Mouse (Mus musculus) forebrain, embryonic 15.5 days (tissue): ENCODE data around the gene Ahnak2. TPM values are rescaled to one million over a fixed set of nuclear protein-coding genes. Genes with fewer than 3 reads are reported as not detected.
A peak's percentile ranks its signal among the peaks of the same experiment; 100 is the strongest.

Source experiments
- ATAC-seq: fragments of 200-750 bp; cut with Nextera tagmentation; replicated peaks from 2 replicates; pipeline ENCODE4 v1.8.0; 2017; ENCODE audit warnings: mild to moderate bottlenecking, moderate TSS enrichment, moderate library complexity
- H3K27ac ChIP-seq: fragments of 300-500 bp; sonication (generic); replicated peaks from 2 replicates; pipeline ENCODE4 v1.5.1; 2015; ENCODE audit warnings: mild to moderate bottlenecking, inconsistent platforms
- H3K27me3 ChIP-seq: fragments of 300-500 bp; sonication (generic); 2 replicates; pipeline ENCODE4 v1.6.1; 2015; ENCODE audit warnings: inconsistent platforms
- H3K36me3 ChIP-seq: fragments of 300-500 bp; sonication (generic); 2 replicates; pipeline ENCODE4 v1.6.1; 2015; ENCODE audit warnings: mild to moderate bottlenecking, inconsistent platforms
- H3K4me1 ChIP-seq: fragments of 300-500 bp; sonication (generic); 2 replicates; pipeline ENCODE4 v1.6.1; 2015; ENCODE audit warnings: inconsistent platforms
- H3K4me2 ChIP-seq: fragments of 300-500 bp; sonication (generic); replicated peaks from 2 replicates; pipeline ENCODE4 v1.6.1; 2015; ENCODE audit warnings: mild to moderate bottlenecking, inconsistent platforms
- H3K4me3 ChIP-seq: fragments of 300-500 bp; sonication (generic); 2 replicates; pipeline ENCODE4 v1.5.1; 2015; ENCODE audit warnings: mild to moderate bottlenecking, inconsistent platforms
- H3K9ac ChIP-seq: fragments of 300-500 bp; sonication (generic); replicated peaks from 2 replicates; pipeline ENCODE4 v1.6.1; 2015; ENCODE audit warnings: mild to moderate bottlenecking, inconsistent platforms
- H3K9me3 ChIP-seq: fragments of 300-500 bp; sonication (generic); 2 replicates; pipeline ENCODE4 v1.6.1; 2016; ENCODE audit warnings: inconsistent platforms
- WGBS: fragments of 180-500 bp; shearing (Covaris S2); methylation state at CpG from one replicate; pipeline ENCODE4 v1.1.7; 2015; ENCODE audit warnings: mixed read lengths; 5-methylcytosine and 5-hydroxymethylcytosine counted together
- polyA plus RNA-seq: library from polyadenylated mRNA; unstranded; fragments of >200 nt; fragmentation: Nextera tagmentation; extraction: Ambion mirVana; gene quantifications from 2 replicates; pipeline ENCODE4 v1.2.1, GENCODE M21; 2015

Gene Ahnak2
- polyA plus RNA-seq, 1 experiment from 2014 or later, result 1.1 TPM

- no peak overlapping the region for H3K9ac ChIP-seq
- H3K27me3 ChIP-seq, result no peaks in the 10 kb centered on the region
- no peak for ATAC-seq
- H3K27ac ChIP-seq, result no peak overlapping the region
- H3K4me3 ChIP-seq, result no peak overlapping the region
- peaks cover 6% of the 10 kb centered on the region for H3K36me3 ChIP-seq
- WGBS, result 95% methylated on average over 5 of the region's 5 CpGs
- H3K4me1 ChIP-seq, result peaks cover 26% of the 10 kb centered on the region
- H3K4me2 ChIP-seq, result no peak overlapping the region
- no peaks in the 10 kb centered on the region for H3K9me3 ChIP-seq
Measured at GRCm38 (mm10) chr12:112832411-112832810, 30.0 kb upstream of the Ahnak2 start.

GRCm38 (mm10) chr12:112830570-112830969 is 28.1 kb upstream of the Ahnak2 start:
- H3K4me3 ChIP-seq, result peak overlapping the region; percentile 95
- H3K9ac ChIP-seq, result peak overlapping the region; percentile 80
- WGBS, result 88% methylated on average over 3 of the region's 3 CpGs
- H3K4me1 ChIP-seq, result peaks cover 44% of the 10 kb centered on the region
- peaks cover 10% of the 10 kb centered on the region for H3K36me3 ChIP-seq
- H3K27me3 ChIP-seq, result no peaks in the 10 kb centered on the region
- no peak overlapping the region for H3K27ac ChIP-seq
- no peaks in the 10 kb centered on the region for H3K9me3 ChIP-seq
- no peak for ATAC-seq
- peak overlapping the region; percentile 52 for H3K4me2 ChIP-seq

GRCm38 (mm10) chr12:112830141-112830540 is 27.7 kb upstream of the Ahnak2 start:
- peak overlapping the region; percentile 52 for H3K4me2 ChIP-seq
- WGBS, result 24% methylated on average over 2 of the region's 2 CpGs
- peak overlapping the region; percentile 80 for H3K27ac ChIP-seq
- no peaks in the 10 kb centered on the region for H3K9me3 ChIP-seq
- H3K4me1 ChIP-seq, result peaks cover 46% of the 10 kb centered on the region
- no peaks in the 10 kb centered on the region for H3K27me3 ChIP-seq
- peaks cover 10% of the 10 kb centered on the region for H3K36me3 ChIP-seq
- peak overlapping the region; percentile 95 for H3K4me3 ChIP-seq
- peak overlapping the region; percentile 80 for H3K9ac ChIP-seq
- ATAC-seq, result no peak

- peak; percentile 97 for ATAC-seq
- Histone ChIP-seq H3K27me3 (no peaks in the 10 kb centered on the region), H3K9me3 (no peaks in the 10 kb centered on the region), H3K4me3 (peak within 1 kb of the TSS; percentile 95), H3K36me3 (peaks cover 10% of the 10 kb centered on the region), H3K9ac (peak within 1 kb of the TSS; percentile 92), H3K27ac (peak within 1 kb of the TSS; percentile 95), H3K4me1 (peaks cover 47% of the 10 kb centered on the region), H3K4me2 (peak within 1 kb of the TSS; percentile 89)
- WGBS, result under 1% methylated on average over 63 of the region's 72 CpGs
Measured at GRCm38 (mm10) chr12:112829244-112829864, 26.9 kb upstream of the Ahnak2 start, which contains the start of gene Cdca4. TSS of gene Cdca4 (minus strand) at chr12:112829423.

- under 1% methylated on average over 40 of the region's 51 CpGs for WGBS
- H3K27me3 ChIP-seq, result no peaks in the 10 kb centered on the region
- peaks cover 13% of the 10 kb centered on the region for H3K36me3 ChIP-seq
- H3K27ac ChIP-seq, result peak overlapping the region; percentile 95
- peaks cover 47% of the 10 kb centered on the region for H3K4me1 ChIP-seq
- peak; percentile 84 for ATAC-seq
- peak overlapping the region; percentile 92 for H3K9ac ChIP-seq
- peak overlapping the region; percentile 95 for H3K4me3 ChIP-seq
- H3K9me3 ChIP-seq, result no peaks in the 10 kb centered on the region
- H3K4me2 ChIP-seq, result peak overlapping the region; percentile 89
Measured at GRCm38 (mm10) chr12:112828501-112829243, 26.2 kb upstream of the Ahnak2 start.

- no peaks in the 10 kb centered on the region for H3K27me3 ChIP-seq
- H3K9ac ChIP-seq, result no peak overlapping the region
- H3K27ac ChIP-seq, result no peak overlapping the region
- ATAC-seq, result no peak
- WGBS, result 85% methylated on average over 5 of the region's 5 CpGs
- peaks cover 47% of the 10 kb centered on the region for H3K4me1 ChIP-seq
- H3K4me2 ChIP-seq, result no peak overlapping the region
- peaks cover 23% of the 10 kb centered on the region; the same call in 1 of the 2 replicates for H3K36me3 ChIP-seq
- no peaks in the 10 kb centered on the region for H3K9me3 ChIP-seq
- no peak overlapping the region for H3K4me3 ChIP-seq
Measured at GRCm38 (mm10) chr12:112825901-112826300, 23.4 kb upstream of the Ahnak2 start.

GRCm38 (mm10) chr12:112823221-112823620 is 20.8 kb upstream of the Ahnak2 start:
- Histone ChIP-seq H3K4me3 (no peak overlapping the region), H3K9ac (no peak overlapping the region), H3K4me2 (no peak overlapping the region), H3K27ac (0 out of 2 replicates have a peak overlapping the region, but pooled peaks have one; percentile 20), H3K27me3 (no peaks in the 10 kb centered on the region), H3K4me1 (peaks cover 38% of the 10 kb centered on the region), H3K9me3 (no peaks in the 10 kb centered on the region), H3K36me3 (peaks cover 49% of the 10 kb centered on the region)
- ATAC-seq, result no peak
- 81% methylated on average over 4 of the region's 4 CpGs for WGBS

- Histone ChIP-seq H3K4me2 (no peak overlapping the region), H3K27me3 (no peaks in the 10 kb centered on the region), H3K4me1 (peaks cover 33% of the 10 kb centered on the region), H3K27ac (no peak overlapping the region), H3K36me3 (peaks cover 53% of the 10 kb centered on the region), H3K9me3 (no peaks in the 10 kb centered on the region), H3K9ac (no peak overlapping the region), H3K4me3 (no peak overlapping the region)
- 87% methylated on average over 2 of the region's 2 CpGs for WGBS
- no peak for ATAC-seq
Measured at GRCm38 (mm10) chr12:112822676-112823075, 20.2 kb upstream of the Ahnak2 start.

- no peak for ATAC-seq
- no peak overlapping the region for H3K4me2 ChIP-seq
- 86% methylated on average over 4 of the region's 4 CpGs for WGBS
- no peaks in the 10 kb centered on the region for H3K27me3 ChIP-seq
- H3K9me3 ChIP-seq, result no peaks in the 10 kb centered on the region
- H3K4me1 ChIP-seq, result peaks cover 26% of the 10 kb centered on the region
- peaks cover 51% of the 10 kb centered on the region for H3K36me3 ChIP-seq
- no peak overlapping the region for H3K9ac ChIP-seq
- no peak overlapping the region for H3K4me3 ChIP-seq
- no peak overlapping the region for H3K27ac ChIP-seq
Measured at GRCm38 (mm10) chr12:112821974-112822373, 19.5 kb upstream of the Ahnak2 start.

GRCm38 (mm10) chr12:112821216-112821615 is 18.8 kb upstream of the Ahnak2 start:
- ATAC-seq, result no peak
- no peak overlapping the region for H3K9ac ChIP-seq

GRCm38 (mm10) chr12:112820401-112820999 is 18.0 kb upstream of the Ahnak2 start:
- Histone ChIP-seq H3K4me2 (no peak overlapping the region), H3K9me3 (no peaks in the 10 kb centered on the region), H3K27me3 (no peaks in the 10 kb centered on the region), H3K4me1 (peaks cover 11% of the 10 kb centered on the region; the same call in 1 of the 2 replicates), H3K27ac (no peak overlapping the region), H3K9ac (no peak overlapping the region), H3K4me3 (no peak overlapping the region), H3K36me3 (peaks cover 49% of the 10 kb centered on the region)
- WGBS, result 78% methylated on average over 12 of the region's 12 CpGs
- no peak for ATAC-seq

More at GRCm38 (mm10) chr12:112821216-112821615, 18.8 kb upstream of the Ahnak2 start:
- Histone ChIP-seq H3K27me3 (no peaks in the 10 kb centered on the region), H3K9me3 (no peaks in the 10 kb centered on the region), H3K4me3 (no peak overlapping the region), H3K4me2 (no peak overlapping the region), H3K27ac (no peak overlapping the region), H3K4me1 (peaks cover 18% of the 10 kb centered on the region), H3K36me3 (peaks cover 49% of the 10 kb centered on the region)
- 55% methylated on average over 1 of the region's 1 CpGs for WGBS

GRCm38 (mm10) chr12:112819057-112819662 is 16.7 kb upstream of the Ahnak2 start:
- Histone ChIP-seq H3K4me1 (peaks cover 8% of the 10 kb centered on the region; the same call in 1 of the 2 replicates), H3K4me2 (no peak overlapping the region), H3K4me3 (no peak overlapping the region), H3K27ac (no peak overlapping the region), H3K9me3 (no peaks in the 10 kb centered on the region), H3K27me3 (no peaks in the 10 kb centered on the region), H3K36me3 (peaks cover 47% of the 10 kb centered on the region), H3K9ac (no peak overlapping the region)
- 94% methylated on average over 8 of the region's 8 CpGs for WGBS
- ATAC-seq, result no peak
